Mouse (Mus musculus) kidney, postnatal 0 days (tissue): ENCODE data around the gene Lipe. TPM values are rescaled to one million over a fixed set of nuclear protein-coding genes. Genes with fewer than 3 reads are reported as not detected.

Source experiments
- ATAC-seq: fragments of 200-750 bp; cut with Nextera tagmentation; replicated peaks from 2 replicates; pipeline ENCODE4 v1.8.0; 2017; ENCODE audit warnings: low read depth, moderate number of reproducible peaks, moderate TSS enrichment, moderate library complexity; ENCODE audit not compliant: low FRiP score
- DNase-seq: peaks from one replicate; pipeline ENCODE4 v3.0.0-alpha.2; 2016; ENCODE audit warnings: low spot score
- H3K27ac ChIP-seq: fragments of 300-500 bp; sonication (generic); 2 replicates; pipeline ENCODE4 v1.5.1; 2014; ENCODE audit warnings: mild to moderate bottlenecking
- H3K27me3 ChIP-seq: fragments of 300-500 bp; sonication (generic); 2 replicates; pipeline ENCODE4 v1.6.1; 2014; ENCODE audit warnings: low read length, mixed read lengths; ENCODE audit not compliant: insufficient read depth
- H3K36me3 ChIP-seq: fragments of 300-500 bp; sonication (generic); 2 replicates; pipeline ENCODE4 v1.6.1; 2014; ENCODE audit warnings: low read length, mixed read lengths; ENCODE audit not compliant: insufficient read depth
- H3K4me1 ChIP-seq: fragments of 300-500 bp; sonication (generic); replicated peaks from 2 replicates; pipeline ENCODE4 v1.6.1; 2014; ENCODE audit warnings: antibody characterized with exemption, low read length, mixed read lengths; ENCODE audit not compliant: insufficient read depth
- H3K4me2 ChIP-seq: fragments of 300-500 bp; sonication (generic); 2 replicates; pipeline ENCODE4 v1.6.1; 2014; ENCODE audit warnings: mild to moderate bottlenecking, low read length, moderate library complexity, mixed read lengths
- H3K4me3 ChIP-seq: fragments of 300-500 bp; sonication (generic); replicated peaks from 2 replicates; pipeline ENCODE4 v1.5.1; 2014; ENCODE audit warnings: low read depth, low read length
- H3K9ac ChIP-seq: fragments of 300-500 bp; sonication (generic); 2 replicates; pipeline ENCODE4 v1.6.1; 2014; ENCODE audit warnings: low read depth, low read length
- H3K9me3 ChIP-seq: fragments of 300-500 bp; sonication (generic); replicated peaks from 2 replicates; pipeline ENCODE4 v1.6.1; 2016; ENCODE audit warnings: low read length, inconsistent platforms, mixed read lengths
- CTCF ChIP-seq: IDR thresholded peaks from 2 replicates; pipeline ENCODE4 v1.5.1; 2016; ENCODE audit warnings: antibody characterized with exemption, low read depth, mild to moderate bottlenecking, moderate library complexity
- WGBS: fragments of 180-500 bp; shearing (Covaris S2); extraction: QIAGEN DNeasy Blood & Tissue Kit; methylation state at CpG from one replicate; pipeline ENCODE4 v1.1.7; 2014; 5-methylcytosine and 5-hydroxymethylcytosine counted together
- polyA plus RNA-seq: library from polyadenylated mRNA; unstranded; fragments of >200 nt; fragmentation: Nextera tagmentation; extraction: Ambion mirVana; gene quantifications from 2 replicates; pipeline ENCODE4 v1.2.1, GENCODE M21; 2015

Lipe gene
- polyA plus RNA-seq, result 6.4 and 6.5 TPM in 2 replicates

DNA sequence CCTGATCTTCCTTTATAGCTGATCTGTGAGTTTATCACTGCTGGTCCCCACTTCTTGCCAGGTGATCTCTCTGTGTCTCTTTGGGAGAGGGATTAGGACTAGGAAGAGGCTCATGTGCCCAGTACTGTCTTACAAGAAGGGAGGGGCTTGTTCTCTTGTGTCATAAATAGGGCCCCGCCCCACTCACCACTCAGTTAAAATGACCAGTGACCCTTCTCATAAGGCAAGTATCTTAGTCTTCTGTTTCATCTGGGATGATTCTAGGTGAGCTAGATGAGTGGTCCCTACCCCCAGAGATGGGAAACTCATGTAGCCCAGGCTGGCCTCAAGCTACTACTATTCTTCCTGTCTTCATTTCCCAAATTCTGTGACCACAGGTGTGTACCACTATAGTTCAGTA, at the start of gene Lipe:
TSS of gene Lipe (minus strand) at position 101 of the 400 bp plus-strand sequence.
- no peak within 1 kb of the TSS for H3K27ac ChIP-seq
- no peak within 1 kb of the TSS for H3K4me3 ChIP-seq
- no peaks in the 10 kb centered on the region for H3K27me3 ChIP-seq
- 97% methylated on average over 1 of the region's 1 CpGs for WGBS
- no peak within 1 kb of the TSS for H3K9ac ChIP-seq
- no peak for TF ChIP-seq CTCF
- no peak within 1 kb of the TSS for H3K4me2 ChIP-seq
- no peaks in the 10 kb centered on the region for H3K9me3 ChIP-seq
- H3K4me1 ChIP-seq, result peaks cover 11% of the 10 kb centered on the region
- no peak for DNase-seq
- ATAC-seq, result no peak
- no peaks in the 10 kb centered on the region for H3K36me3 ChIP-seq

DNA sequence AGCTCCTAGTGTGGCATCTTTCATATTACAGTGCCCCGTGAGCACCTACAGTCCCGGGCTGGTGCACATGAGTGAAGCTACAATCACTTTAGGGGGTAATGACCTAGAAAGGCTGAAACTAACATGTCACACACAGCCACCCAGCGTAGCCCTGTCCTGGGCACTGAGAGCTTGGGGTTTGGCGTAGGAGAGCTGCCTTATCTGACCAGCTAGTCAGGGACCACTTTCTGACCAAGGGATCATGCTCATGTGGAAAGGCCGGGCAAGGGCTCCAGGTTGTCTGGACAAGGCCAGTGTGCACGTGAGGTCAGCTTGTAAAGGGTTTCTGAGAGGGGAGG, 42.3 kb upstream of the Lipe start:
- WGBS, result 50% methylated on average over 6 of the region's 6 CpGs
- DNase-seq (no peak), ATAC-seq (no peak)
- no peak for TF ChIP-seq CTCF
- Histone ChIP-seq H3K9me3 (no peaks in the 10 kb centered on the region), H3K36me3 (no peaks in the 10 kb centered on the region), H3K4me1 (0 out of 2 replicates have a peak, but pooled peaks cover 4% of the 10 kb centered on the region), H3K27ac (no peak overlapping the region), H3K9ac (no peak overlapping the region), H3K4me2 (no peak overlapping the region), H3K4me3 (no peak overlapping the region), H3K27me3 (no peaks in the 10 kb centered on the region)

DNA sequence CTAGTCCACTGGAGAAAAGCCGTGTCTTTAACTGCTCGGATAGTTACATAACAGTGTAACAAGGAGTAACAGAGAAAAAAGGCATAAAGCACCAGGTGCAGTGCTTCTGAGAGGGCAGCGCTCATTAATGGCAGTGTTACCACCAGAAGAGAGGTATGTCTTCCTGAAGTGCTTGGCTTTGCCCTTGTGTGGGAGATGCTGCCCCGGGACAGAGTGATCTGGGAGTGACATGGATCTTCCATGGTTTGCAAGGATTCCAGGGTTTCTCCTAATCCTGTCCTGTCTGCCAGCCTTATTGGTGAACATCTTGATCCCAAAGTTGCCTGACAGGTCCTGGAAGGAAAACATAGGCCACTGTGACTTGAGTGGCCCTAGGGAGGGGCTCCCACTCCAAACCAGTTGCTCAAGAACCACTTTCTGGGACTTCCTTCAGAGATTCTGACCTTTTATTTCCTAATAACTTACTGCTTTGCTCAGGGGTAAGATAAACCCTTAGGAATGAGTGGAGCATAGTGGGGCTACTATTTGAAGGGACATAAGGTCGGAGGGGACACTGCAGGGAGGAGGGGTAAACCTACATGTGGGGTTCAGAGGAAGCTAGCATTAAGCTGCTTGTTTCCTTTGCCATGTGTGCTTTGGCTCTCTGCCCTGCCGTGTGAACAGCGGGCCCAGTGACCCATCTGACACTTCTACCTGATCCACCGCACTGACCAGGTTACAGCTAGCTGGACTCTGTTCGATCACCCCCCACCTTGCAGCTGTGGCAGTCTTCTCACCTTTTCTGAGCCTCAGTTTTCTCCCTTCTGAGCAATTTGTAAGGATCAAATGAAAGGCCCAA, 41.7 kb upstream of the Lipe start:
- Histone ChIP-seq H3K4me3 (no peak overlapping the region), H3K27ac (no peak overlapping the region), H3K9ac (no peak overlapping the region), H3K4me2 (no peak overlapping the region), H3K27me3 (no peaks in the 10 kb centered on the region), H3K4me1 (0 out of 2 replicates have a peak, but pooled peaks cover 4% of the 10 kb centered on the region), H3K36me3 (no peaks in the 10 kb centered on the region), H3K9me3 (no peaks in the 10 kb centered on the region)
- TF ChIP-seq CTCF, result no peak
- 46% methylated on average over 9 of the region's 9 CpGs for WGBS
- no peak for DNase-seq
- ATAC-seq, result no peak

DNA sequence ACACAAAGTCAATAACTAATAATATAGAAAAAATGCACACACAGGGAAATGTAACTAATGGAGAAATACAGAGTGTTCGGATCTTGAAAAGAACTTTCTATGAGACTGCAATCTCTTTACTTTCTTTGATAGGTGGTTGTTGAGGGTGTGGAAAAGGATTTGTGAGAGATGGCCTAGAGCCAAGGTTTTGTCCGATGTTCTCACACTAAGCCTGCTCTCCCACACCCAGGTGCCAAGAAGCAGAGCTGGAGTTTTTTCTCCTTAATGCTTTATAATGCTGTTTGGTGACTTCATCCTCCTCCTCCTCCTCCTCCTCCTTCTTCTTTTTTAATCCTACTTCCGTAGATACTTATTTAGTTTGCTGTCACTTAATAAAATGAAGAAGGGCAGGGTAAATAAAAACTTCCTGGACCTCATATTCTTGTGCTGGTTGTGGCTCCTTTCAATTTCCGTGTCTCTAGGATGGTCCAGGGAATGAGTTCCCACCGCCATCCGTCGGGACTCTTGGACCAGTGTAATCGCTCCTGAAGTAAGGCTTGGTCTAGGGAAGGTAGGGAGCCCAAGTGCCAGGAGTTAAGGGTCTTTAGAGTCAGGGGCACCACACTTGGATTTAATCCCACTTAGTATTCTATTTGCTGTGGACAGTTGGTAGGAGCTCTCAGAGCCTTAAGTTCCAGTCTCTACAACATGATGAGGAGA, 40.8 kb upstream of the Lipe start:
- Histone ChIP-seq H3K9ac (no peak overlapping the region), H3K36me3 (no peaks in the 10 kb centered on the region), H3K27me3 (no peaks in the 10 kb centered on the region), H3K4me3 (no peak overlapping the region), H3K9me3 (no peaks in the 10 kb centered on the region), H3K4me1 (0 out of 2 replicates have a peak, but pooled peaks cover 4% of the 10 kb centered on the region), H3K4me2 (no peak overlapping the region), H3K27ac (no peak overlapping the region)
- ATAC-seq (no peak), DNase-seq (no peak)
- TF ChIP-seq CTCF, result no peak
- WGBS, result 74% methylated on average over 8 of the region's 8 CpGs

DNA sequence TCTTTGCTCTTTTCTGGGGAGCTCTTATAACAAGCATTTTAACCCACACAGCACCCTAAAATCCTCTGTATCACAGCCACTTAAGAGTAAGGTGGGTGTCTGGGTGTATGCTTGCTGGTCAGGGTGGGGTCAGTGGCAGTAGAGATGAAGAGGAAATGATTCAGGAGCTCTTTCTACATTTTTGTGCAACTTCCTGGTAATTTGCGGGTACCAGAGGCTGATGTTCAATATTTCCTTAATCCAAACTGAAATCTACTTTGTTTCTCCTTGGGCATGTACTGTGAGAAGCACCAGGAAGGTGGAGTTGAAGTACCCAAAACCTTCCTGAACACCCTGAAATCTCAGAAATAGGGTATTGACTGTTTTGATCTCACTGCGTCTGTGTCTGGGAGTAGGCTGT, 38.2 kb upstream of the Lipe start:
- no peaks in the 10 kb centered on the region for H3K36me3 ChIP-seq
- WGBS, result 75% methylated on average over 2 of the region's 2 CpGs
- H3K27me3 ChIP-seq, result no peaks in the 10 kb centered on the region

DNA sequence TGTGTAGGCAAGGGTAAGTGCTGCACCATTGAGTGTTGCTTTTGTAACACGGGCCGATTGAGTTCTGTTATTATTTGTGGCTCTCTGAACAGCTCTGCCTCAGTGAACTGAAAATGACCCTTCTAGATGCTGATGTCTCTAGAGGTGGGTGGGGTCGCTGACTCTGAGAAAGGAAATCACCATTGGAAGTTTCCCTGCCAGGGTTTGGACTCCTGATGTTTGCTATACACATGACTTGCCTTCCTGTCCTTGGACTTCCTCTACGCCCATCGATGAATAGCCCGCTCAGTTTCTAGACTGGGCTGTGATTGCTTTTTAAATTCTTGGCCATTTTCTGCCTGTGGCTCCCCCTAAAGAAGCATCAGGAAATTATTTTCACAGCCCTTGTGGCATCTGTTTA, 37.7 kb upstream of the Lipe start:
- Histone ChIP-seq H3K4me1 (peaks cover 12% of the 10 kb centered on the region; the same call in 1 of the 2 replicates), H3K36me3 (no peaks in the 10 kb centered on the region), H3K9me3 (no peaks in the 10 kb centered on the region), H3K27me3 (no peaks in the 10 kb centered on the region), H3K4me3 (no peak overlapping the region), H3K9ac (no peak overlapping the region), H3K4me2 (no peak overlapping the region), H3K27ac (peak overlapping the region; percentile 21; the same call in 1 of the 2 replicates)
- 62% methylated on average over 6 of the region's 6 CpGs for WGBS
- DNase-seq, result peak; percentile 33
- TF ChIP-seq CTCF, result no peak
- no peak for ATAC-seq

More for the DNA sequence above, 38.2 kb upstream of the Lipe start:
- ATAC-seq (no peak), DNase-seq (no peak)
- Histone ChIP-seq H3K27ac (peak overlapping the region; percentile 21; the same call in 1 of the 2 replicates), H3K4me3 (no peak overlapping the region), H3K9ac (no peak overlapping the region), H3K9me3 (no peaks in the 10 kb centered on the region), H3K4me2 (no peak overlapping the region), H3K4me1 (peaks cover 12% of the 10 kb centered on the region; the same call in 1 of the 2 replicates)
- TF ChIP-seq CTCF, result no peak
